Mouse (Mus musculus) lung, adult 2 months (tissue): ENCODE measurements around the gene Arl15.

ENCODE experiments used
- CTCF ChIP-seq: fragments of 200-500 bp; IDR thresholded peaks from 2 replicates; pipeline ENCODE4 v1.5.1; 2011; ENCODE audit warnings: mild to moderate bottlenecking, low read length, control low read depth; ENCODE audit not compliant: insufficient read depth
- POLR2A ChIP-seq: fragments of 200-500 bp; IDR thresholded peaks from 2 replicates; pipeline ENCODE4 v1.6.1; 2011; ENCODE audit warnings: low read depth, mild to moderate bottlenecking, control low read depth, low read length, borderline replicate concordance; ENCODE audit errors: extremely low read depth

DNA sequence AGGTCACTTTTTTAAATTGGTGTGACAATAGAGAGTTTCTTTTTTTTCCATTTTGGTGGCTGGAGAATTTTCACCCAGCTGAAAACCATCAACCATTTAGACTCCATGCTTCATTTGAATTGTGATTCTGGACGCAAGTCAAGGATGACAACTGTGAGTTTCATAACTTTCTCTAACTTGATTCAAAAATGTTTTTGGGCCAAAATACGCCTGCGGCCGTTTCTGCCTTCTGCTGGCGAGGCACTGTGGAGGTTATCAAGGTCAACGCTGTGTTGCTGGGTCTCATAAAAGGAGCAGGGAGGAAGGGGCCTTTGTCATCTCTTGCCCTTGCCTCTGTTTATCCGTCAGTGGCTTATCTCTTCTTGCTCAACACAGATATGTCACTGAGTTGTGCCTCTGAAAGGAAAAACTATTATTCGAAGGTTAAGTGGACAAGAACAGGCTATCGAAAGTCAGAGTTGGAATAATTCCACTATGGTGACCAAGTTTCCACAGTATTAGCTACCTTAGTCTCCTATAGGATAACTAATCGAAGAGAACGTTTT is 106.8 kb downstream of the Arl15 start:
- no peak for TF ChIP-seq POLR2A
- TF ChIP-seq CTCF, result no peak
